Mouse (Mus musculus): Measurements from ENCODE around the gene Foxj3. TPM values are rescaled to one million over a fixed set of nuclear protein-coding genes. Genes with fewer than 3 reads are reported as not detected.
"Not testable (repeated sequence)": the region's sequence is repeated elsewhere in the genome, so short reads cannot be mapped to it uniquely, and the experiment has no call there.

The Foxj3 gene
- total and polyA plus RNA-seq, 2 experiments from 2014 or later, result 26.4 to 39.1 TPM

DNA sequence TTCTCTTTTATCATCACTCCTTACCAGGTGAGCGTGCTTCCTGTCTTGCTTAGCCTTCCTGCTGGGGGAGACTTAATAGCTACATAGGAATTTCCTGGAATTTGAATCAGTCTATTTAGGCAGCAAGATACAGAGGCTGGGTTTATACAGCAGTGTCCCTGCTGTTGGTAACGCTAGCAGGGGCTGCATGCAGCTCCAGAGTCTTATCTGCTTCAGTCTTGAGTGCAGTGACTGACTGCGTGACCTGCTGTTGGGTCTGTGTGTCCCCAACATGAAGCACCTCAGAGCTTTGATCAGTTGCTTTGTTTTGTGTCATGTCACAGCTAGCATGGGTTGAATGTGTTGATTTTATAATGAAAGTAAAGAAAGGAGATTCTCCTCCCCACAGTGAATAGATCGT lies 90.5 kb downstream of the Foxj3 start:
- ATAC-seq (ENCODE audit: low FRiP score) (no peak), DNase-seq (ENCODE audit: low spot score) (no peak)
- Histone ChIP-seq H3K4me3 (ENCODE audit: low read depth, low read length) (no peak overlapping the region), H3K4me2 (ENCODE audit: low read depth, low read length, poor library complexity, severe bottlenecking) (no peak overlapping the region), H3K36me3 (ENCODE audit: insufficient read depth, low read length) (peaks cover 8% of the 10 kb centered on the region; the same call in 1 of the 2 replicates), H3K4me1 (ENCODE audit: insufficient read depth, low read length) (no peaks in the 10 kb centered on the region), H3K27ac (ENCODE audit: low read depth, low read length) (0 out of 2 replicates have a peak overlapping the region, but pooled peaks have one; percentile 18), H3K27me3 (ENCODE audit: insufficient read depth, low read length) (no peaks in the 10 kb centered on the region), H3K9ac (replicated peaks; ENCODE audit: low read length, poor library complexity, severe bottlenecking) (no peak overlapping the region), H3K9me3 (ENCODE audit: low read length) (no peaks in the 10 kb centered on the region)
- WGBS, result 53% methylated on average over 4 of the region's 4 CpGs
- TF ChIP-seq CTCF (IDR thresholded peaks at IDR 0.05), result no peak

- H3K4me3 ChIP-seq (ENCODE audit: low read depth, low read length); H3K27ac ChIP-seq (ENCODE audit: low read depth, low read length); ATAC-seq (ENCODE audit: low FRiP score); DNase-seq (ENCODE audit: low spot score); H3K4me2 ChIP-seq (ENCODE audit: low read depth, low read length, poor library complexity, severe bottlenecking); H3K27me3 ChIP-seq (ENCODE audit: insufficient read depth, low read length); H3K9me3 ChIP-seq (ENCODE audit: low read length); H3K4me1 ChIP-seq (ENCODE audit: insufficient read depth, low read length); H3K9ac ChIP-seq (replicated peaks; ENCODE audit: low read length, poor library complexity, severe bottlenecking); H3K36me3 ChIP-seq (ENCODE audit: insufficient read depth, low read length): not testable (repeated sequence)
- TF ChIP-seq CTCF (IDR thresholded peaks at IDR 0.05), result peak; percentile 50
- WGBS, result 64% methylated on average over 3 of the region's 4 CpGs
Observed at GRCm38 (mm10) chr4:119628363-119628762, 91.6 kb downstream of the Foxj3 start.

GRCm38 (mm10) chr4:119631115-119631919 lies 94.5 kb downstream of the Foxj3 start:
- no peak overlapping the region for H3K9ac ChIP-seq (replicated peaks; ENCODE audit: low read length, poor library complexity, severe bottlenecking)
- H3K27me3 ChIP-seq (ENCODE audit: insufficient read depth, low read length), result no peaks in the 10 kb centered on the region
- H3K4me2 ChIP-seq (ENCODE audit: low read depth, low read length, poor library complexity, severe bottlenecking), result no peak overlapping the region
- H3K27ac ChIP-seq (ENCODE audit: low read depth, low read length), result no peak overlapping the region
- ATAC-seq (ENCODE audit: low FRiP score) (peak; percentile 47; the same call in 1 of the 2 replicates), DNase-seq (ENCODE audit: low spot score) (peak; percentile 77)
- WGBS, result 74% methylated on average over 11 of the region's 11 CpGs
- TF ChIP-seq CTCF (IDR thresholded peaks at IDR 0.05), result peak; percentile 87
- H3K36me3 ChIP-seq (ENCODE audit: insufficient read depth, low read length), result peaks cover 8% of the 10 kb centered on the region; the same call in 1 of the 2 replicates
- no peak overlapping the region for H3K4me3 ChIP-seq (ENCODE audit: low read depth, low read length)
- no peaks in the 10 kb centered on the region for H3K9me3 ChIP-seq (ENCODE audit: low read length)
- H3K4me1 ChIP-seq (ENCODE audit: insufficient read depth, low read length), result no peaks in the 10 kb centered on the region

GRCm38 (mm10) chr4:119632721-119633120 lies 95.9 kb downstream of the Foxj3 start:
- no peak overlapping the region for H3K4me3 ChIP-seq (ENCODE audit: low read depth, low read length)
- WGBS, result 56% methylated on average over 7 of the region's 7 CpGs
- no peak overlapping the region for H3K4me2 ChIP-seq (ENCODE audit: low read depth, low read length, poor library complexity, severe bottlenecking)
- H3K9ac ChIP-seq (replicated peaks; ENCODE audit: low read length, poor library complexity, severe bottlenecking), result no peak overlapping the region
- DNase-seq (ENCODE audit: low spot score) (no peak), ATAC-seq (ENCODE audit: low FRiP score) (no peak)
- H3K4me1 ChIP-seq (ENCODE audit: insufficient read depth, low read length), result no peaks in the 10 kb centered on the region
- H3K9me3 ChIP-seq (ENCODE audit: low read length), result no peaks in the 10 kb centered on the region
- no peak for TF ChIP-seq CTCF (IDR thresholded peaks at IDR 0.05)
- peaks cover 8% of the 10 kb centered on the region; the same call in 1 of the 2 replicates for H3K36me3 ChIP-seq (ENCODE audit: insufficient read depth, low read length)
- H3K27ac ChIP-seq (ENCODE audit: low read depth, low read length), result no peak overlapping the region
- no peaks in the 10 kb centered on the region for H3K27me3 ChIP-seq (ENCODE audit: insufficient read depth, low read length)

- Histone ChIP-seq H3K4me1 (ENCODE audit: insufficient read depth, low read length) (no peaks in the 10 kb centered on the region), H3K4me3 (ENCODE audit: low read depth, low read length) (no peak overlapping the region), H3K9me3 (ENCODE audit: low read length) (no peaks in the 10 kb centered on the region), H3K27me3 (ENCODE audit: insufficient read depth, low read length) (no peaks in the 10 kb centered on the region), H3K36me3 (ENCODE audit: insufficient read depth, low read length) (peaks cover 8% of the 10 kb centered on the region; the same call in 1 of the 2 replicates), H3K9ac (replicated peaks; ENCODE audit: low read length, poor library complexity, severe bottlenecking) (no peak overlapping the region), H3K4me2 (ENCODE audit: low read depth, low read length, poor library complexity, severe bottlenecking) (no peak overlapping the region), H3K27ac (ENCODE audit: low read depth, low read length) (no peak overlapping the region)
- TF ChIP-seq CTCF (IDR thresholded peaks at IDR 0.05), result no peak
- ATAC-seq (ENCODE audit: low FRiP score), result no peak
- peak; percentile 47 for DNase-seq (ENCODE audit: low spot score)
- 47% methylated on average over 7 of the region's 7 CpGs for WGBS
Observed at GRCm38 (mm10) chr4:119633342-119633741, 96.5 kb downstream of the Foxj3 start.

DNA sequence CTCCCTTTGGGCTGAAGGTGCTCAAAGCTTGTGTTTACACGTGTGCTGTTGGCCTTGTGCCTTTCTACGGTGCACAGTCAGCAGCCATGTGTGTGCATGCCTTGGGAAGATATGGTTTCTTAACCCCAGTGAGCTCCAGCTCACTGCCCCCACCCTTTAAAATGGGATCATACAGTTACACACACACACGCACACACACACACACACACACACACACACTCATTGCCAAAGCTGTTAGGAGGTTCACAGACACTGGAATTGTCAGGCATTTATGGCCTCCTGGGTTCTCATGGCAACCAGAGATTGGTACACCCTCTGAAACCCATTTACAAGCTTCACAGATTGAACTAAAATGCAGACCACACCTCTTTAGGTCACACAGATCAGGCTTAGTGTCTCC lies 97.1 kb downstream of the Foxj3 start:
- no peak overlapping the region for H3K9ac ChIP-seq (replicated peaks; ENCODE audit: low read length, poor library complexity, severe bottlenecking)
- no peaks in the 10 kb centered on the region for H3K9me3 ChIP-seq (ENCODE audit: low read length)
- ATAC-seq (ENCODE audit: low FRiP score) (no peak), DNase-seq (ENCODE audit: low spot score) (no peak)
- no peak overlapping the region for H3K27ac ChIP-seq (ENCODE audit: low read depth, low read length)
- no peaks in the 10 kb centered on the region for H3K27me3 ChIP-seq (ENCODE audit: insufficient read depth, low read length)
- no peak for TF ChIP-seq CTCF (IDR thresholded peaks at IDR 0.05)
- H3K4me3 ChIP-seq (ENCODE audit: low read depth, low read length), result no peak overlapping the region
- WGBS, result 90% methylated on average over 3 of the region's 3 CpGs
- no peak overlapping the region for H3K4me2 ChIP-seq (ENCODE audit: low read depth, low read length, poor library complexity, severe bottlenecking)
- H3K4me1 ChIP-seq (ENCODE audit: insufficient read depth, low read length), result no peaks in the 10 kb centered on the region
- H3K36me3 ChIP-seq (ENCODE audit: insufficient read depth, low read length), result peaks cover 8% of the 10 kb centered on the region; the same call in 1 of the 2 replicates

Measured in midbrain, postnatal 0 days (tissue).